Mouse (Mus musculus): Measurements from ENCODE around the gene S1pr1.

DNA sequence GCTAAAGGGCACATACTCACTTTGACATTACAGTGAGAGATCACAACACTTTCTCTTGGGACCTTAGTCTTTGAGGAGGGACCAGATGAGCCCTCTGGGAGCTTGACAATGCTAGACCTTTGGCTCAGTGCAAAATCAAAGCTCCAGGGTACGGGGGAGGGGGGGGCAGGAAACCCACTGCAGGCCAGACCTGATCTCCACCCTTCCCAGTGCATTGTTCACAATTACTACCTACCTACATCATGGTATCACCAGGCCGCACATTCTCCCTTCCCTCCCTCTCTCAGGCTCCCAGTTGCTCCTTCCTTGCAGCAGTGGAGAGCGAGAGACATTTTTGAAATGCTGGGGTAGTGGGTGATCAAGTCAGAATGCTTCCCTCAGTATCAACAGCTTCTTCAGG, 3.5 kb downstream of the S1pr1 start:
- no peak for TF ChIP-seq POLR2A (IDR thresholded peaks at IDR 0.05; ENCODE audit: extremely low read depth, insufficient read depth, low read length)
- TF ChIP-seq CTCF (IDR thresholded peaks at IDR 0.05; ENCODE audit: extremely low read depth, insufficient read depth, low read length) = no peak
